Mouse (Mus musculus): Measurements from ENCODE around the gene Nhs. TPM values are rescaled to one million over a fixed set of nuclear protein-coding genes. Genes with fewer than 3 reads are reported as not detected.

Gene Nhs
- polyA plus RNA-seq, 2 experiments = 2.4 to 3.9 TPM

- Histone ChIP-seq H3K4me3 (replicated peaks; ENCODE audit: low read length) (no peak overlapping the region), H3K9ac (ENCODE audit: low read depth, low read length, severe bottlenecking) (no peak overlapping the region), H3K36me3 (ENCODE audit: control insufficient read depth, insufficient read depth, low read length) (no peaks in the 10 kb centered on the region), H3K4me2 (replicated peaks; ENCODE audit: low read depth, low read length, severe bottlenecking) (no peak overlapping the region), H3K4me1 (ENCODE audit: control insufficient read depth, insufficient read depth, low read length) (peaks cover 8% of the 10 kb centered on the region; the same call in 1 of the 2 replicates), H3K27me3 (ENCODE audit: control insufficient read depth, insufficient read depth, low read length) (no peaks in the 10 kb centered on the region), H3K27ac (replicated peaks; ENCODE audit: low read depth, low read length) (peak overlapping the region; percentile 75; the same call in 1 of the 2 replicates), H3K9me3 (ENCODE audit: control insufficient read depth, low read length) (no peaks in the 10 kb centered on the region)
- no peak for TF ChIP-seq POLR2A (IDR thresholded peaks at IDR 0.05; ENCODE audit: borderline replicate concordance, extremely low read depth, insufficient read depth, insufficient read length)
- DNase-seq (ENCODE audit: low spot score) (no peak), ATAC-seq (ENCODE audit: low FRiP score, low read depth) (0 out of 2 replicates have a peak, but pooled peaks have one; percentile 6)
These were observed 232.9 kb downstream of the Nhs start for GRCm38 (mm10) chrX:161926683-161927053.

GRCm38 (mm10) chrX:161925973-161926682 is 233.4 kb downstream of the Nhs start:
- Histone ChIP-seq H3K9ac (ENCODE audit: low read depth, low read length, severe bottlenecking) (no peak overlapping the region), H3K27me3 (ENCODE audit: control insufficient read depth, insufficient read depth, low read length) (no peaks in the 10 kb centered on the region), H3K27ac (replicated peaks; ENCODE audit: low read depth, low read length) (peak overlapping the region; percentile 75), H3K4me1 (ENCODE audit: control insufficient read depth, insufficient read depth, low read length) (peaks cover 8% of the 10 kb centered on the region; the same call in 1 of the 2 replicates), H3K9me3 (ENCODE audit: control insufficient read depth, low read length) (no peaks in the 10 kb centered on the region), H3K4me2 (replicated peaks; ENCODE audit: low read depth, low read length, severe bottlenecking) (peak overlapping the region; percentile 37), H3K4me3 (replicated peaks; ENCODE audit: low read length) (no peak overlapping the region), H3K36me3 (ENCODE audit: control insufficient read depth, insufficient read depth, low read length) (no peaks in the 10 kb centered on the region)
- no peak for TF ChIP-seq POLR2A (IDR thresholded peaks at IDR 0.05; ENCODE audit: borderline replicate concordance, extremely low read depth, insufficient read depth, insufficient read length)
- ATAC-seq (ENCODE audit: low FRiP score, low read depth) (peak; percentile 80), DNase-seq (ENCODE audit: low spot score) (peak; percentile 18)
- 29% methylated on average over 6 of the region's 6 CpGs for WGBS

DNA sequence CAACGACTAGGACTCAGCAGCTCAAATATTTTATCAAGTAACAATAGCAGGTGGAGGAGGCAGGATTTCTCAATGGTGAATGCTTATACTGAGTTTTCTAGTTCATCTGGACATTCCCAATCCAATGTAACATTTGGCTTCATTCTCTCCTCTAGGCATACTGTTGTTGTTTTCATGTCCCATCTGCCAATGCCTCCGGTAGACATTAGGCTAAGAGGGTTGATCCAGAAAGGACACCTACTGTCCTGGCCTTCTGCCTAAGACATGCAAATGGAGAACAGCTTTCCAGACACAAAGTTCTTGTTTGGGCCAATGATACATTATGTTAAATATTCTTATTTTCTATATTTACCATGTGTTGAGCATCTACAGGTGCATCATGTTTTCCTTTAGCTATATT is 236.9 kb downstream of the Nhs start:
- no peak for TF ChIP-seq POLR2A (IDR thresholded peaks at IDR 0.05; ENCODE audit: borderline replicate concordance, extremely low read depth, insufficient read depth, insufficient read length)
- H3K27me3 ChIP-seq (ENCODE audit: control insufficient read depth, insufficient read depth, low read length) = 0 out of 2 replicates have a peak, but pooled peaks cover 7% of the 10 kb centered on the region
- ATAC-seq (ENCODE audit: low FRiP score, low read depth) (no peak), DNase-seq (ENCODE audit: low spot score) (no peak)
- H3K4me2 ChIP-seq (replicated peaks; ENCODE audit: low read depth, low read length, severe bottlenecking) = no peak overlapping the region
- no peak overlapping the region for H3K27ac ChIP-seq (replicated peaks; ENCODE audit: low read depth, low read length)
- no peaks in the 10 kb centered on the region for H3K36me3 ChIP-seq (ENCODE audit: control insufficient read depth, insufficient read depth, low read length)
- H3K4me1 ChIP-seq (ENCODE audit: control insufficient read depth, insufficient read depth, low read length) = peaks cover 8% of the 10 kb centered on the region; the same call in 1 of the 2 replicates
- no peak overlapping the region for H3K9ac ChIP-seq (ENCODE audit: low read depth, low read length, severe bottlenecking)
- no peaks in the 10 kb centered on the region for H3K9me3 ChIP-seq (ENCODE audit: control insufficient read depth, low read length)
- WGBS = 84% methylated on average over 2 of the region's 2 CpGs
- no peak overlapping the region for H3K4me3 ChIP-seq (replicated peaks; ENCODE audit: low read length)

- Histone ChIP-seq H3K27ac (replicated peaks; ENCODE audit: low read depth, low read length) (no peak overlapping the region), H3K27me3 (ENCODE audit: control insufficient read depth, insufficient read depth, low read length) (0 out of 2 replicates have a peak, but pooled peaks cover 7% of the 10 kb centered on the region), H3K36me3 (ENCODE audit: control insufficient read depth, insufficient read depth, low read length) (no peaks in the 10 kb centered on the region), H3K9ac (ENCODE audit: low read depth, low read length, severe bottlenecking) (no peak overlapping the region), H3K9me3 (ENCODE audit: control insufficient read depth, low read length) (no peaks in the 10 kb centered on the region), H3K4me1 (ENCODE audit: control insufficient read depth, insufficient read depth, low read length) (peaks cover 4% of the 10 kb centered on the region; the same call in 1 of the 2 replicates), H3K4me2 (replicated peaks; ENCODE audit: low read depth, low read length, severe bottlenecking) (no peak overlapping the region), H3K4me3 (replicated peaks; ENCODE audit: low read length) (no peak overlapping the region)
- no peak for TF ChIP-seq POLR2A (IDR thresholded peaks at IDR 0.05; ENCODE audit: borderline replicate concordance, extremely low read depth, insufficient read depth, insufficient read length)
- 44% methylated on average over 1 of the region's 1 CpGs for WGBS
- no peak for DNase-seq (ENCODE audit: low spot score)
- no peak for ATAC-seq (ENCODE audit: low FRiP score, low read depth)
These were observed 237.9 kb downstream of the Nhs start for GRCm38 (mm10) chrX:161921581-161921980.

DNA sequence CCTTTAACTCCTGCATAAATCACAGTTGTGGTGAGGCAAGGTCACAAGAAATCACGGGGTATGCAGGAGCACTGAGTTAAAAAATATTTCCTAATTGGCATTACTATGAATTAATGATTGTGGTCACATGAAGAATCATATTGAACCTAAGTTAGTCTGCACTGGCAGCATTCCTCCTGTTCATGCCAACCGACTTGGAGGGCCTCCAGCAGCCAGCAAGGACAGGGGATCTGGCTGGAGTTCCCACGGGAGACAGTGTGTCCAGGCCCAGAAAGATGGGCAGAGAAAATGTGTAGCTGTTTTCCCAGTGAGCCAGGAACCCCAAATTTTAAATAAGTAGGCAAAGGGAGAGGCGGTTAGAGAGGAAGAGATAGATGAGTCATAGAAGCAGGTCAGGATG is 249.6 kb downstream of the Nhs start:
- no peak overlapping the region for H3K9ac ChIP-seq (ENCODE audit: low read depth, low read length, severe bottlenecking)
- ATAC-seq (ENCODE audit: low FRiP score, low read depth) (no peak), DNase-seq (ENCODE audit: low spot score) (no peak)
- no peaks in the 10 kb centered on the region for H3K9me3 ChIP-seq (ENCODE audit: control insufficient read depth, low read length)
- no peaks in the 10 kb centered on the region for H3K4me1 ChIP-seq (ENCODE audit: control insufficient read depth, insufficient read depth, low read length)
- no peak overlapping the region for H3K27ac ChIP-seq (replicated peaks; ENCODE audit: low read depth, low read length)
- H3K27me3 ChIP-seq (ENCODE audit: control insufficient read depth, insufficient read depth, low read length) = peaks cover 16% of the 10 kb centered on the region; the same call in 1 of the 2 replicates
- no peak for TF ChIP-seq POLR2A (IDR thresholded peaks at IDR 0.05; ENCODE audit: borderline replicate concordance, extremely low read depth, insufficient read depth, insufficient read length)
- 66% methylated on average over 4 of the region's 4 CpGs for WGBS
- H3K4me3 ChIP-seq (replicated peaks; ENCODE audit: low read length) = no peak overlapping the region
- no peak overlapping the region for H3K4me2 ChIP-seq (replicated peaks; ENCODE audit: low read depth, low read length, severe bottlenecking)
- H3K36me3 ChIP-seq (ENCODE audit: control insufficient read depth, insufficient read depth, low read length) = no peaks in the 10 kb centered on the region
